Mouse (Mus musculus) heart, embryonic 14.5 days (tissue): ENCODE measurements around the gene Htra2. TPM values are rescaled to one million over a fixed set of nuclear protein-coding genes. Genes with fewer than 3 reads are reported as not detected.

Experiments used
- ATAC-seq: fragments of 200-750 bp; cut with Nextera tagmentation; 2 replicates; pipeline ENCODE4 v1.8.0; 2017; ENCODE audit warnings: low read depth, moderate TSS enrichment; ENCODE audit not compliant: insufficient number of reproducible peaks, insufficient read depth, low FRiP score
- H3K27ac ChIP-seq, 2 experiments: fragments of 200-500 bp in 1 of 2; fragments of 300-500 bp in 1 of 2; sonication (generic) in 1 of 2; replicated peaks in 1 of 2; 2 replicates each; pipeline ENCODE4 v1.5.1; 2012 to 2014; ENCODE audit warnings: low read depth in 2 of 2, low read length in 2 of 2, control low read depth in 1 of 2, mild to moderate bottlenecking in 1 of 2, mixed read lengths in 1 of 2; ENCODE audit not compliant: control insufficient read depth in 1 of 2, insufficient read depth in 1 of 2
- H3K27me3 ChIP-seq: fragments of 300-500 bp; sonication (generic); 2 replicates; pipeline ENCODE4 v1.6.1; 2014; ENCODE audit warnings: mild to moderate bottlenecking, low read length, control low read depth; ENCODE audit not compliant: control insufficient read depth, insufficient read depth
- H3K36me3 ChIP-seq: fragments of 300-500 bp; sonication (generic); 2 replicates; pipeline ENCODE4 v1.6.1; 2014; ENCODE audit warnings: mild to moderate bottlenecking, control low read depth, low read length, mixed read lengths; ENCODE audit not compliant: control insufficient read depth, insufficient read depth
- H3K4me1 ChIP-seq, 2 experiments: fragments of 200-500 bp in 1 of 2; fragments of 300-500 bp in 1 of 2; sonication (generic) in 1 of 2; 2 replicates each; pipeline ENCODE4 v1.6.1; 2012 to 2014; ENCODE audit warnings: low read length in 2 of 2, control low read depth in 1 of 2, mixed read lengths in 1 of 2; ENCODE audit not compliant: control insufficient read depth in 2 of 2, insufficient read depth in 2 of 2
- H3K4me2 ChIP-seq: fragments of 300-500 bp; sonication (generic); 2 replicates; pipeline ENCODE4 v1.6.1; 2014; ENCODE audit warnings: mild to moderate bottlenecking, low read length
- H3K4me3 ChIP-seq, 2 experiments: fragments of 200-500 bp in 1 of 2; fragments of 300-500 bp in 1 of 2; sonication (generic) in 1 of 2; 2 replicates each; pipeline ENCODE4 v1.5.1; 2012 to 2014; ENCODE audit warnings: low read length in 2 of 2, mild to moderate bottlenecking in 2 of 2, control low read depth in 1 of 2, low read depth in 1 of 2, moderate library complexity in 1 of 2; ENCODE audit not compliant: control insufficient read depth in 1 of 2, insufficient read depth in 1 of 2
- H3K9ac ChIP-seq: fragments of 300-500 bp; sonication (generic); 2 replicates; pipeline ENCODE4 v1.6.1; 2014; ENCODE audit warnings: mild to moderate bottlenecking, low read length
- H3K9me3 ChIP-seq: fragments of 300-500 bp; sonication (generic); 2 replicates; pipeline ENCODE4 v1.6.1; 2016; ENCODE audit warnings: low read length, control low read depth; ENCODE audit not compliant: control insufficient read depth
- whole genome bisulfite sequencing: fragments of 180-500 bp; shearing (Covaris S2); extraction: QIAGEN DNeasy Blood & Tissue Kit; methylation state at CpG from one replicate; pipeline ENCODE4 v1.1.7; 2014; 5-methylcytosine and 5-hydroxymethylcytosine counted together
- polyA plus RNA-seq: library from polyadenylated mRNA; unstranded; fragments of >200 nt; fragmentation: Nextera tagmentation; extraction: Ambion mirVana; gene quantifications from 2 replicates; pipeline ENCODE4 v1.2.1, GENCODE M21; 2014

Htra2 gene
- polyA plus RNA-seq = 42.8 and 47.6 TPM in 2 replicates

GRCm38 (mm10) chr6:83054871-83055431 is at the start of gene Htra2:
Gene Htra2, minus strand, starts transcription at chr6:83055273.
- peaks cover 9 to 21% of the 10 kb centered on the region in 2 experiments for H3K4me1 ChIP-seq
- H3K36me3 ChIP-seq = peaks cover 42% of the 10 kb centered on the region
- H3K4me3 ChIP-seq = peak within 1 kb of the TSS; percentile 78 to 97
- peak; percentile 27 for ATAC-seq
- peak within 1 kb of the TSS; percentile 97 for H3K9ac ChIP-seq
- H3K4me2 ChIP-seq = peak within 1 kb of the TSS; percentile 84
- under 1% methylated on average over 42 of the region's 50 CpGs for WGBS
- 0 out of 2 replicates have a peak, but pooled peaks cover 2% of the 10 kb centered on the region for H3K27me3 ChIP-seq
- no peaks in the 10 kb centered on the region for H3K9me3 ChIP-seq
- H3K27ac ChIP-seq = peak within 1 kb of the TSS; percentile 70 to 88

- Histone ChIP-seq H3K4me1 (peaks cover 16 to 24% of the 10 kb centered on the region in 2 experiments), H3K4me2 (no peak overlapping the region), H3K9me3 (no peaks in the 10 kb centered on the region), H3K9ac (no peak overlapping the region), H3K27ac (no peak overlapping the region), H3K4me3 (no peak overlapping the region), H3K36me3 (peaks cover 12% of the 10 kb centered on the region), H3K27me3 (no peaks in the 10 kb centered on the region)
- ATAC-seq = no peak
- 74% methylated on average over 4 of the region's 4 CpGs for WGBS
Measured at GRCm38 (mm10) chr6:83104158-83104557, 49.1 kb upstream of the Htra2 start.

- Histone ChIP-seq H3K27ac (no peak overlapping the region), H3K27me3 (no peaks in the 10 kb centered on the region), H3K4me2 (peak overlapping the region; percentile 100), H3K4me3 (no peak overlapping the region), H3K36me3 (peaks cover 12% of the 10 kb centered on the region), H3K9ac (peak overlapping the region; percentile 88), H3K9me3 (no peaks in the 10 kb centered on the region), H3K4me1 (peaks cover 16 to 20% of the 10 kb centered on the region in 2 experiments)
- 49% methylated on average over 11 of the region's 11 CpGs for WGBS
- ATAC-seq = no peak
Measured at GRCm38 (mm10) chr6:83103130-83103650, 48.1 kb upstream of the Htra2 start.

DNA sequence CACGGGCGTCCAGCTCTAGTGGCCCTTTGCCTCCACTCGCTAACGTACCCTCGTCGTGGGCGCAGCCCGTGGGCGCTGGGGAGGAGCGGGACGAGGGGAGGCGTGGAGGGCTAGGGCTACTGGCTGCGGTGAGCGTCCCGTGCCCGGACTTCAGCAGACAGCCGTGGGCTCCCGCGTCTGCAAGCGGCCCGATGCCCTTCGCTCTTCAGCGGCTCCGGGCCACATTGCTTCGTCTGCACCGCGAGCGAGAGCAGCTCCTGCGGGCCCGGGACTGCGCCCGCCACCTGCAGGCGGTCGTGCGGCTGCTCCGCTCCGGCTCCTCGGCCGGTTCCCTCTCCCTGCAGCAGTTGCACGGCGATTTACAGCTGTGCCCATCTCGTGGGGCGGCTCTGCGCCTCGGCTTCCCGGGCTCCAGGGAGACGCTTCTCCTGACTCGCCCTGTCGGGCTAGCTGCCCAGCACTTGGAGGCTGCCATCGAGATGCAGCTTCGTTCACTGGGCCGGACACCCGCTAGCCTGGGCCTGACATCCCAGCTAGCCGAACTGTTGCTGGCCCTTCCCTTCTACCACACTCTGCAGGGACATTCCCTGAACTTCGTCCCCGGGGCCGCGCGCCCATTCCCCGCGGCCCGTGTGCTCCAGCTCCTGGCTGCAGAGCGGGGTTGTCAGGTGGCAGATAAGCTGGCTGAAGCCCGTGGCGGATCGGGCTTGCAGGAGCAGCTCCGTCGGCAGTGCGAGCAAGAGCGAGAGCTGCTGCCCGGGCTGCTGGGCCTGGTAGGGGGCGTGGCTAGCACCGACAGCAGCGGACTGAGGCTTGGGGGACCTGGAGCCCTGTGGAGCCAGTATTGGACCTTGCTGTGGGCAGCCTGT is 46.8 kb upstream of the Htra2 start:
- Histone ChIP-seq H3K4me3 (peak overlapping the region; percentile 62 to 67), H3K27me3 (no peaks in the 10 kb centered on the region), H3K4me1 (peaks cover 10 to 13% of the 10 kb centered on the region in 2 experiments; a peak in 3 of 4 replicates), H3K27ac (peak overlapping the region; percentile 6 to 80; a peak in 3 of 4 replicates), H3K36me3 (peaks cover 8% of the 10 kb centered on the region), H3K4me2 (peak overlapping the region; percentile 100), H3K9me3 (no peaks in the 10 kb centered on the region), H3K9ac (peak overlapping the region; percentile 88)
- WGBS = under 1% methylated on average over 74 of the region's 74 CpGs
- ATAC-seq = peak; percentile 75

DNA sequence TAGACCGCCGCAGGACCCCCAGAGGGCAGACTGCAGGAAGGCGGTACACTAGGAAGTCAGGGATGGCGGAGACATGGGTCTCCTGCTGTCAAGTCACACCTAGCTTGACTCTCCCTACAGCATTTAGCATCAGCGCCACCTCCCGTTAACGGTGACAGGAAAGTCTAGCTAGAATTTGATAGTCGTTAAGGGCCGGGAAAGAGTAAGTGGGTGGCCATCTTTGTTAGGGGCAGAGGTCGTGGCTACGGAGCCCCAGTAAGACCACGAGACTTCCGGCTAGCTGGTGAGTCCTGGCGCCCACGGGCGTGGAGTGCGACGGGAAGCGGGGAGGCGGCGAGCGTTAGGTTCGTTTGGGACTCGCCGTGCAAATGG is 46.2 kb upstream of the Htra2 start, which contains the start of the genes Ccdc142 and Gm42688:
Ccdc142 (plus strand) TSS at position 286 of the 372 bp plus-strand sequence.
Gm42688 (plus strand) TSS at position 302 of the 372 bp plus-strand sequence.
- Histone ChIP-seq H3K9me3 (no peaks in the 10 kb centered on the region), H3K27me3 (no peaks in the 10 kb centered on the region), H3K36me3 (peaks cover 3% of the 10 kb centered on the region; the same call in 1 of the 2 replicates), H3K9ac (peak within 1 kb of the TSS; percentile 88), H3K4me3 (peak within 1 kb of the TSS; percentile 62 to 67), H3K4me2 (peak within 1 kb of the TSS; percentile 100), H3K4me1 (peaks cover 10 to 13% of the 10 kb centered on the region in 2 experiments; a peak in 3 of 4 replicates), H3K27ac (peak within 1 kb of the TSS; percentile 6 to 80; a peak in 3 of 4 replicates)
- ATAC-seq = peak; percentile 68
- whole genome bisulfite sequencing = 2% methylated on average over 25 of the region's 25 CpGs

DNA sequence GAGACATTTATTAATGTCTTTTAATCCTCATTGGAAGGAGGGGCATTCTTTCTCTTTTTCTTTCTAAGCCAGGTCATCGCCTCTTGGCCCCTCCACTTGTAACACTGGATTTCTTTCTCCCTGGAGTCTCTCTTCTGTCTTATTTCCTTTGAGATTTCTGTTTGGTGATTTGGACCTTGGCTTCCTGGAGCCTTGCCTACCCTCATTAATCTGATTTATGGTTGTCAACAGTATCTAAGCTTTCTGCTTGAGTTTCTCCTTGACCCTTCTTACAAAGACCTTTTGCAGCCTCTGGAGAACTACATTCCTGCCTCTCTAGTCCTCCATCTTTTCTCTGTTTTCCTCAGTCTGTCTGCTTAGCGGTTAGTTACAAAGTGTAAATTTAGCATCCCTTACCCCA is 43.3 kb upstream of the Htra2 start:
- no peak overlapping the region for H3K4me3 ChIP-seq
- WGBS = 55% methylated on average over 2 of the region's 2 CpGs
- ATAC-seq = no peak
- no peak overlapping the region for H3K27ac ChIP-seq
- H3K9me3 ChIP-seq = no peaks in the 10 kb centered on the region
- H3K4me2 ChIP-seq = no peak overlapping the region
- peaks cover under 1% of the 10 kb centered on the region; the same call in 1 of the 2 replicates for H3K36me3 ChIP-seq
- peaks cover 10 to 12% of the 10 kb centered on the region in 2 experiments; a peak in 3 of 4 replicates for H3K4me1 ChIP-seq
- H3K27me3 ChIP-seq = no peaks in the 10 kb centered on the region; the same call in 1 of the 2 replicates
- H3K9ac ChIP-seq = no peak overlapping the region

- Histone ChIP-seq H3K9me3 (no peaks in the 10 kb centered on the region), H3K9ac (no peak overlapping the region), H3K4me1 (0 out of 4 replicates have a peak, but pooled peaks cover 0 to 2% of the 10 kb centered on the region in 2 experiments), H3K4me3 (no peak overlapping the region), H3K27me3 (peaks cover 5% of the 10 kb centered on the region; the same call in 1 of the 2 replicates), H3K36me3 (no peaks in the 10 kb centered on the region), H3K27ac (no peak overlapping the region), H3K4me2 (no peak overlapping the region)
- ATAC-seq = no peak
- WGBS = 41% methylated on average over 6 of the region's 6 CpGs
Measured at GRCm38 (mm10) chr6:83095968-83096367, 40.9 kb upstream of the Htra2 start.
